Mouse (Mus musculus): ENCODE data around the gene Naip1. TPM values are rescaled to one million over a fixed set of nuclear protein-coding genes. Genes with fewer than 3 reads are reported as not detected.
A peak's percentile ranks its signal among the peaks of the same experiment; 100 is the strongest.
"Not testable (repeated sequence)": the region's sequence is repeated elsewhere in the genome, so short reads cannot be mapped to it uniquely, and the experiment has no call there.

Naip1 gene
- polyA plus RNA-seq, 1 experiment from 2014 or later = not detected

GRCm38 (mm10) chr13:100483610-100484009 lies 30.9 kb upstream of the Naip1 start:
- Histone ChIP-seq H3K27me3 (replicated peaks; ENCODE audit: control insufficient read depth, insufficient read depth, low read length) (no peaks in the 10 kb centered on the region), H3K9ac (ENCODE audit: low read depth, low read length) (no peak overlapping the region), H3K4me1 (replicated peaks; ENCODE audit: control insufficient read depth, insufficient read depth, low read length) (no peaks in the 10 kb centered on the region), H3K27ac (ENCODE audit: low read depth, low read length) (no peak overlapping the region), H3K4me2 (no peak overlapping the region), H3K4me3 (ENCODE audit: low read depth, low read length) (no peak overlapping the region), H3K36me3 (ENCODE audit: control insufficient read depth, insufficient read depth, low read length) (peaks cover 30% of the 10 kb centered on the region), H3K9me3 (ENCODE audit: control insufficient read depth, low read length) (no peaks in the 10 kb centered on the region)
- WGBS = 89% methylated on average over 7 of the region's 7 CpGs
- ATAC-seq (replicated peaks; ENCODE audit: low FRiP score) (no peak), DNase-seq (ENCODE audit: low spot score) (no peak)

- H3K9me3 ChIP-seq (ENCODE audit: control insufficient read depth, low read length) = no peaks in the 10 kb centered on the region
- H3K4me1 ChIP-seq (replicated peaks; ENCODE audit: control insufficient read depth, insufficient read depth, low read length) = no peaks in the 10 kb centered on the region
- H3K9ac ChIP-seq (ENCODE audit: low read depth, low read length) = no peak overlapping the region
- H3K36me3 ChIP-seq (ENCODE audit: control insufficient read depth, insufficient read depth, low read length) = peaks cover 19% of the 10 kb centered on the region
- DNase-seq (ENCODE audit: low spot score) (no peak), ATAC-seq (replicated peaks; ENCODE audit: low FRiP score) (peak; percentile 39)
- no peak overlapping the region for H3K4me2 ChIP-seq
- no peak overlapping the region for H3K4me3 ChIP-seq (ENCODE audit: low read depth, low read length)
- H3K27ac ChIP-seq (ENCODE audit: low read depth, low read length) = no peak overlapping the region
- WGBS = 78% methylated on average over 2 of the region's 2 CpGs
- H3K27me3 ChIP-seq (replicated peaks; ENCODE audit: control insufficient read depth, insufficient read depth, low read length) = no peaks in the 10 kb centered on the region
Measured at GRCm38 (mm10) chr13:100463527-100464222, 11.0 kb upstream of the Naip1 start.

- Histone ChIP-seq H3K4me2 (no peak overlapping the region), H3K27me3 (replicated peaks; ENCODE audit: control insufficient read depth, insufficient read depth, low read length) (no peaks in the 10 kb centered on the region), H3K9me3 (ENCODE audit: control insufficient read depth, low read length) (no peaks in the 10 kb centered on the region), H3K36me3 (ENCODE audit: control insufficient read depth, insufficient read depth, low read length) (peaks cover 5% of the 10 kb centered on the region), H3K27ac (ENCODE audit: low read depth, low read length) (no peak overlapping the region), H3K4me1 (replicated peaks; ENCODE audit: control insufficient read depth, insufficient read depth, low read length) (no peaks in the 10 kb centered on the region), H3K4me3 (ENCODE audit: low read depth, low read length) (no peak overlapping the region), H3K9ac (ENCODE audit: low read depth, low read length) (no peak overlapping the region)
- no peak for ATAC-seq (replicated peaks; ENCODE audit: low FRiP score)
- DNase-seq (ENCODE audit: low spot score) = no peak
- WGBS = 79% methylated on average over 3 of the region's 3 CpGs
Measured at GRCm38 (mm10) chr13:100461336-100461735, 8.7 kb upstream of the Naip1 start.

- WGBS = 48% methylated on average over 1 of the region's 1 CpGs
- ATAC-seq (replicated peaks; ENCODE audit: low FRiP score) (no peak), DNase-seq (ENCODE audit: low spot score) (no peak)
- H3K4me3 ChIP-seq (ENCODE audit: low read depth, low read length) = no peak overlapping the region
- H3K4me1 ChIP-seq (replicated peaks; ENCODE audit: control insufficient read depth, insufficient read depth, low read length) = no peaks in the 10 kb centered on the region
- H3K9me3 ChIP-seq (ENCODE audit: control insufficient read depth, low read length) = no peaks in the 10 kb centered on the region
- H3K36me3 ChIP-seq (ENCODE audit: control insufficient read depth, insufficient read depth, low read length) = no peaks in the 10 kb centered on the region
- H3K27me3 ChIP-seq (replicated peaks; ENCODE audit: control insufficient read depth, insufficient read depth, low read length) = no peaks in the 10 kb centered on the region
- H3K4me2 ChIP-seq = no peak overlapping the region
- H3K9ac ChIP-seq (ENCODE audit: low read depth, low read length) = no peak overlapping the region
- H3K27ac ChIP-seq (ENCODE audit: low read depth, low read length) = no peak overlapping the region
Measured at GRCm38 (mm10) chr13:100449495-100449894, 3.2 kb downstream of the Naip1 start.

GRCm38 (mm10) chr13:100440116-100440515 lies 12.6 kb downstream of the Naip1 start:
- ATAC-seq (replicated peaks; ENCODE audit: low FRiP score) (no peak), DNase-seq (ENCODE audit: low spot score) (no peak)
- no peak overlapping the region for H3K4me2 ChIP-seq
- WGBS = 56% methylated on average over 3 of the region's 3 CpGs
- no peaks in the 10 kb centered on the region for H3K9me3 ChIP-seq (ENCODE audit: control insufficient read depth, low read length)
- no peaks in the 10 kb centered on the region for H3K4me1 ChIP-seq (replicated peaks; ENCODE audit: control insufficient read depth, insufficient read depth, low read length)
- no peak overlapping the region for H3K9ac ChIP-seq (ENCODE audit: low read depth, low read length)
- H3K27me3 ChIP-seq (replicated peaks; ENCODE audit: control insufficient read depth, insufficient read depth, low read length) = no peaks in the 10 kb centered on the region
- no peaks in the 10 kb centered on the region for H3K36me3 ChIP-seq (ENCODE audit: control insufficient read depth, insufficient read depth, low read length)
- H3K4me3 ChIP-seq (ENCODE audit: low read depth, low read length) = no peak overlapping the region
- H3K27ac ChIP-seq (ENCODE audit: low read depth, low read length) = no peak overlapping the region

GRCm38 (mm10) chr13:100438701-100439100 lies 14.0 kb downstream of the Naip1 start:
- no peak overlapping the region for H3K4me2 ChIP-seq
- WGBS = 31% methylated on average over 1 of the region's 1 CpGs
- no peaks in the 10 kb centered on the region for H3K9me3 ChIP-seq (ENCODE audit: control insufficient read depth, low read length)
- no peaks in the 10 kb centered on the region for H3K4me1 ChIP-seq (replicated peaks; ENCODE audit: control insufficient read depth, insufficient read depth, low read length)
- H3K27ac ChIP-seq (ENCODE audit: low read depth, low read length) = no peak overlapping the region
- no peak for DNase-seq (ENCODE audit: low spot score)
- H3K36me3 ChIP-seq (ENCODE audit: control insufficient read depth, insufficient read depth, low read length) = no peaks in the 10 kb centered on the region
- no peak for ATAC-seq (replicated peaks; ENCODE audit: low FRiP score)
- H3K9ac ChIP-seq (ENCODE audit: low read depth, low read length) = no peak overlapping the region
- no peaks in the 10 kb centered on the region for H3K27me3 ChIP-seq (replicated peaks; ENCODE audit: control insufficient read depth, insufficient read depth, low read length)
- H3K4me3 ChIP-seq (ENCODE audit: low read depth, low read length) = no peak overlapping the region

GRCm38 (mm10) chr13:100437322-100437825 lies 15.3 kb downstream of the Naip1 start:
- 53% methylated on average over 3 of the region's 3 CpGs for WGBS
- Histone ChIP-seq H3K36me3 (ENCODE audit: control insufficient read depth, insufficient read depth, low read length) (no peaks in the 10 kb centered on the region), H3K9ac (ENCODE audit: low read depth, low read length) (no peak overlapping the region), H3K4me3 (ENCODE audit: low read depth, low read length) (no peak overlapping the region), H3K9me3 (ENCODE audit: control insufficient read depth, low read length) (no peaks in the 10 kb centered on the region), H3K27me3 (replicated peaks; ENCODE audit: control insufficient read depth, insufficient read depth, low read length) (no peaks in the 10 kb centered on the region), H3K4me2 (no peak overlapping the region), H3K27ac (ENCODE audit: low read depth, low read length) (no peak overlapping the region), H3K4me1 (replicated peaks; ENCODE audit: control insufficient read depth, insufficient read depth, low read length) (no peaks in the 10 kb centered on the region)
- no peak for ATAC-seq (replicated peaks; ENCODE audit: low FRiP score)
- no peak for DNase-seq (ENCODE audit: low spot score)

GRCm38 (mm10) chr13:100436556-100437163 lies 16.0 kb downstream of the Naip1 start:
- H3K9ac ChIP-seq (ENCODE audit: low read depth, low read length); H3K36me3 ChIP-seq (ENCODE audit: control insufficient read depth, insufficient read depth, low read length); H3K4me2 ChIP-seq; H3K27me3 ChIP-seq (replicated peaks; ENCODE audit: control insufficient read depth, insufficient read depth, low read length); H3K9me3 ChIP-seq (ENCODE audit: control insufficient read depth, low read length); ATAC-seq (replicated peaks; ENCODE audit: low FRiP score); H3K27ac ChIP-seq (ENCODE audit: low read depth, low read length); DNase-seq (ENCODE audit: low spot score); H3K4me3 ChIP-seq (ENCODE audit: low read depth, low read length); H3K4me1 ChIP-seq (replicated peaks; ENCODE audit: control insufficient read depth, insufficient read depth, low read length): not testable (repeated sequence)
- WGBS = 70% methylated on average over 1 of the region's 1 CpGs

GRCm38 (mm10) chr13:100419958-100420357 lies 32.7 kb downstream of the Naip1 start:
- not testable (repeated sequence) for ATAC-seq (replicated peaks; ENCODE audit: low FRiP score); H3K4me1 ChIP-seq (replicated peaks; ENCODE audit: control insufficient read depth, insufficient read depth, low read length); H3K4me3 ChIP-seq (ENCODE audit: low read depth, low read length); H3K36me3 ChIP-seq (ENCODE audit: control insufficient read depth, insufficient read depth, low read length); H3K4me2 ChIP-seq; H3K27me3 ChIP-seq (replicated peaks; ENCODE audit: control insufficient read depth, insufficient read depth, low read length); H3K27ac ChIP-seq (ENCODE audit: low read depth, low read length); DNase-seq (ENCODE audit: low spot score); H3K9ac ChIP-seq (ENCODE audit: low read depth, low read length); H3K9me3 ChIP-seq (ENCODE audit: control insufficient read depth, low read length)
- WGBS = 82% methylated on average over 7 of the region's 7 CpGs

All from liver, embryonic 11.5 days (tissue).